Mouse (Mus musculus): Measurements from ENCODE around the gene Lhpp.
A peak's percentile ranks its signal among the peaks of the same experiment; 100 is the strongest.

Lhpp gene

DNA sequence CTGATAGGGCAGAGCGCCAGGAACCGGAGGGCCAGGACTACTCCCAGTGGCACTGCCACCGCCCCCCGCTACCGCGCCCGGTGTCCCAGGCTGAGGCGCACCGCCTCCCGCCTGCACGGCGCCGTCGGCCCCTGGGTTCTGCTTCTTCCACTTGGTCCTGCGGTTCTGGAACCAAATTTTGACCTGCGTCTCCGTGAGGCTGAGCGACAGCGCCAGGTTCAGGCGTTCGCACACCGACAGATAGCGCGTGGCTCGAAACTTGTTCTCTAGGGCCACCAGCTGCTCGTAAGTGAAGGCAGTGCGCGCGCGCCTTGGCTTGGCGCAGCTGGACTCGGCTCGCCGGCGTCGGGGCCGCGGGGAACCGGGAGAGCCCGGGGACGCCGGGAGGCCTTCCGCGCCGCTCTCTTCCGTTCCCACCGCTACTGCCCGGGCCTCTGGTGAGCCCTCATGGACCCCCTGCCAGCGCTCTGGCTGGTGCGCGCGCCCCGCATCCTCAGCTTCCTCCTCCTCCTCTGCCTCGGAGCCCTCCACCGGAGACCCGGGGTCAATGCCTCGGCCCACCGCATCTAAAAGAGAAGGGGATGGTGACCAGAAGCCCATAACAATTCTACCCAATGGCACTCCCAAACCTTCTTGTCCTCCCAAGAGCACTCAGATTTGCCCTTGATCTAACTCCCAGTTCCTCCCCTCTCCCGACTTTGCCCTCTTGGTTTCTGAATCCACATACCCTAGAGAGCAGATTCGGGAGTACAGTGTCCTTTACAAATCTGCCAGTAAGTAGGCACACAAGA lies 13.0 kb upstream of the Lhpp start:
- ATAC-seq (ENCODE audit: insufficient number of reproducible peaks, low FRiP score, low TSS enrichment), result no peak

GRCm38 (mm10) chr7:132599071-132599975 lies 11.1 kb upstream of the Lhpp start, which contains the start of gene Nkx1-2:
Gene Nkx1-2, minus strand, starts transcription at chr7:132599637.
- no peak for ATAC-seq (ENCODE audit: insufficient number of reproducible peaks, low FRiP score, low TSS enrichment)

DNA sequence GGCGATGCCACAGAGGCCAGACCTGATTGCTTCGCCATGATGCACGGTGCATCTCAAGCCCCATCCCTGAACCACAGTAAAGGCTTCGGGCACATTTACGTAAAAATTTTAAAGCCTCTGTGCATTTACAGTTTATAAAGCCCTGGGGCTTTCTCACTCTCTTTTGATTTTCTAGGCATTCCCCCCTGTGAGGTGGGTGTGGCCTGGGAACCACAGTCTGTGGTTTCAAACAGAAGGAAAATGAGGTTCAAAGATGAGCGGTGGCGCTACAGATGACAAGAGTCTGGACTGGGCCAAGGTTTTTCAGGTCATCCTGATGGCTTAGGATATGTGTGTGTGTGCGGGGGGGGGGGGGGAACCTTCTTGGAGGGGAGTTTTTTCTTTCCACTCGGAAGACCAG lies 10.4 kb upstream of the Lhpp start:
- no peak for ATAC-seq (ENCODE audit: insufficient number of reproducible peaks, low FRiP score, low TSS enrichment)

DNA sequence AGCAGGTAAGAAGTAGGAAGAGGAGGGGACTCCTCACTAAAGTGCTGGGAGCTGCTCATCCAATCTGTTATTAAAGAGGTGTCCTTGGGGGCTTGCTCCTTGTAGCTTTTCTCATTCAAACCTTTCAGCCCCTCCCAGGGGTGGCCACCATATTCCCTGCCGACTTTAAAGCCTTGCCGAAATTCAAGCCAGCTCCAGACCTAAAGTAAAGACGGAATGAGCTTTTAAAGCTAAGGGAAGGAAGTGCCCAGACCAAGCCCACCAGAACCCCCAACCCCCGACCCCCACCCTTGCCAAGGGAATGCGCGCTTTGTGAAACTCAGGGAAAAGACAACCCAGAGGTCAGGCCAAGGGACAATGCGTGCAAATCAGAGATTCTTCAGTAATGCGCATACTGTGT lies 9.5 kb upstream of the Lhpp start:
- no peak for ATAC-seq (ENCODE audit: insufficient number of reproducible peaks, low FRiP score, low TSS enrichment)

DNA sequence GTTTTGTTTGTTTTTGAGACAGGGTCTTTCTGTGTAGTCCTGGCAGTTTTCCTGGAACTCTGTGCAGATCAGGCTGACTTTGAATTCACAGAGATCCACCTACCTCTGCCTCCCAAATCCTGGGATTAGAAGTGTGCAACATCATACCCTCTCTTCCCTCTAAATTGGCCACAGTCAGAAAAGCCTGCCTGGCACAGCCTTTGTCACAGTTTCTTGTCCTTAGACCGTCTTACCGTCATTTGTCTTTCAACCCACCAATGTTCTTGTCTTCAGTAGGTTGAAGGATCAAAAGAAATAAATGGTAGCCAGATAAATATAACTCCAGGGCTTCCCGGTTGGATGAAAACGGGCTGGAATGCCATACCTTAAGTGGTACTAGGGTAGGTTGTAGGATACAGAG lies 5.7 kb upstream of the Lhpp start:
- no peak for ATAC-seq (ENCODE audit: insufficient number of reproducible peaks, low FRiP score, low TSS enrichment)

GRCm38 (mm10) chr7:132605689-132606088 lies 4.7 kb upstream of the Lhpp start:
- ATAC-seq (ENCODE audit: insufficient number of reproducible peaks, low FRiP score, low TSS enrichment), result no peak

- no peak for ATAC-seq (ENCODE audit: insufficient number of reproducible peaks, low FRiP score, low TSS enrichment)
These were observed 2.0 kb upstream of the Lhpp start for GRCm38 (mm10) chr7:132608316-132609020.

DNA sequence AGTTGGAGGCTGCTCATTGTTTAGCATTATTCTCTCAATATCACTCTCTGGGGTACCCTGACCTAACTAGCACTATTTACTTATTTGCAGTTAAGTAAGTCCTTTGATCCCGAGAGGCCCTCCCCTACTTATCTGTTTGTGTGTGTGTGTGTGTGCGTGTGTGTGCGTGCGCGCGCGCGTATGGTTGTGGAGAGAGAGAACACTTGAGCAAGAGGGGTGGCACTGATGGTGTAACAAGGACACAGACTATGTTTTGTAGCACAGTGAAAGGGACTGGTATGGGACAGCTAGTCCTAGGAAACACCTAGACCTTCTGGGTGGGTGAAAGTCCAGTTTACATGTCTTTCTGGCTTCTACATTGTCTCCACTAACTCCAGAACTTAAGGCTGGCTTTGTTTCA lies 1.1 kb downstream of the Lhpp start:
- ATAC-seq (ENCODE audit: insufficient number of reproducible peaks, low FRiP score, low TSS enrichment), result no peak

DNA sequence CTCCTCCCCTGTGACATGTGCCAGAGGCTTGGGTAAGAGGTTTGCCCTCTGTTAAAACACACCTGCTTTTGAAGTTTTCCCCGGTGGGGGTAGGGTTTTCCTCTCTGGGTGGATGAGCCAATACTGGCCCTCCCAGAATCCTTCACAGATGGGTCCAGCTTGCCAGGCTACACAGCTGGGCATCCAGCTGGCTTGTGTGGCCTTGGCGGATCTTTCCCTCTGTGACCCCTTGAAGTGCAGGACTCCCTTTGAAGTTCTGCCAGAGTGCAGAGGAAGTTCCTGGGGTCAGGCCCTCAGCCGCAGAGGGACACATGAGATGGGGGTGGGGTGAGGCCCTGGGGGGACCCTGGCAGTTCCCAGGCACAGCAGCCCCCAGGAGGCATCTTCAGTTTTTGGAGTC lies 4.9 kb downstream of the Lhpp start:
- ATAC-seq (ENCODE audit: insufficient number of reproducible peaks, low FRiP score, low TSS enrichment), result no peak

DNA sequence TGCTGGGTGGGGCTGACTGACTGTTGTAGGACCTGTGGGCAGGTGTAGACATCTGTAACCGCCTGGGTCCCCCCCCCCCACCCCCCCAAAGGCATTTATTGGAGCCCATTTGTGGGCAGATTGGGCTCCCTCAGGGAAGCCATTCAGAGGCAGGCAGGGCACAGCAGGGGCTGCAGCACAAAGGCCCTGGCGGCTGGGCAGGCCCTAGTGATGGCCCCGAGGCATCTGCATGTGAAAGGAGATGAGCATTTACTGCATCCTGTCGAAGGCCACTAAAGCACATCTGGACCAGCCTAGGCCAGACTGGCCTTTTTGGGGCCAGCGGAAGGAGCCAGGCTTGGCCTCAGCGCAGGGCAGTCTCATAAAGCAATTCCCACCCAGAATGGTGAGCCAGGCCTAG lies 6.0 kb downstream of the Lhpp start:
- ATAC-seq (ENCODE audit: insufficient number of reproducible peaks, low FRiP score, low TSS enrichment), result no peak

- ATAC-seq (ENCODE audit: insufficient number of reproducible peaks, low FRiP score, low TSS enrichment), result no peak
These were observed 6.7 kb downstream of the Lhpp start for GRCm38 (mm10) chr7:132617021-132617564.

- no peak for ATAC-seq (ENCODE audit: insufficient number of reproducible peaks, low FRiP score, low TSS enrichment)
These were observed 9.1 kb downstream of the Lhpp start for GRCm38 (mm10) chr7:132619549-132619948.

GRCm38 (mm10) chr7:132619975-132620918 lies 9.8 kb downstream of the Lhpp start:
- no peak for ATAC-seq (ENCODE audit: insufficient number of reproducible peaks, low FRiP score, low TSS enrichment)

- no peak for ATAC-seq (ENCODE audit: insufficient number of reproducible peaks, low FRiP score, low TSS enrichment)
These were observed 13.7 kb downstream of the Lhpp start for GRCm38 (mm10) chr7:132624161-132624560.

DNA sequence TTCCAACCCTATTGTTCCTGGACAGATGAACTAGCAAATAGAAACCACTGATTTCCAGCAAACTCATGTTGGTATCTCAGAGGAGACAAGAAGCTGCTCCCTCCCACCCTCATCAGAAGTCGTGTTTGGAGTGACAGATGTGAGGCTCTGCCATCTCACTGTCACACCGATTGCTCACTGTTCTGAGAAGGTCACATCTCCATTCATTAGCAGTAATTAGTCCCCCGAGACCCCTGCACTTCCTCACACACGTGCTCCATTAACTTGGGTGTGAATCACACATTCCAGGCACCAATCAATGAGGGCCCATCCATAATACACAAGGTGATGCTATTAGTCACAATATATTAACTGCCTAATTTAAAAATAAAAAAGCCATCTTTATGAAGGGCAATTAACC lies 15.7 kb downstream of the Lhpp start:
- no peak for ATAC-seq (ENCODE audit: insufficient number of reproducible peaks, low FRiP score, low TSS enrichment)

GRCm38 (mm10) chr7:132627448-132627847 lies 17.0 kb downstream of the Lhpp start:
- ATAC-seq (ENCODE audit: insufficient number of reproducible peaks, low FRiP score, low TSS enrichment), result no peak

GRCm38 (mm10) chr7:132631313-132631712 lies 20.9 kb downstream of the Lhpp start:
- no peak for ATAC-seq (ENCODE audit: insufficient number of reproducible peaks, low FRiP score, low TSS enrichment)

GRCm38 (mm10) chr7:132637292-132637691 lies 26.9 kb downstream of the Lhpp start:
- no peak for ATAC-seq (ENCODE audit: insufficient number of reproducible peaks, low FRiP score, low TSS enrichment)

DNA sequence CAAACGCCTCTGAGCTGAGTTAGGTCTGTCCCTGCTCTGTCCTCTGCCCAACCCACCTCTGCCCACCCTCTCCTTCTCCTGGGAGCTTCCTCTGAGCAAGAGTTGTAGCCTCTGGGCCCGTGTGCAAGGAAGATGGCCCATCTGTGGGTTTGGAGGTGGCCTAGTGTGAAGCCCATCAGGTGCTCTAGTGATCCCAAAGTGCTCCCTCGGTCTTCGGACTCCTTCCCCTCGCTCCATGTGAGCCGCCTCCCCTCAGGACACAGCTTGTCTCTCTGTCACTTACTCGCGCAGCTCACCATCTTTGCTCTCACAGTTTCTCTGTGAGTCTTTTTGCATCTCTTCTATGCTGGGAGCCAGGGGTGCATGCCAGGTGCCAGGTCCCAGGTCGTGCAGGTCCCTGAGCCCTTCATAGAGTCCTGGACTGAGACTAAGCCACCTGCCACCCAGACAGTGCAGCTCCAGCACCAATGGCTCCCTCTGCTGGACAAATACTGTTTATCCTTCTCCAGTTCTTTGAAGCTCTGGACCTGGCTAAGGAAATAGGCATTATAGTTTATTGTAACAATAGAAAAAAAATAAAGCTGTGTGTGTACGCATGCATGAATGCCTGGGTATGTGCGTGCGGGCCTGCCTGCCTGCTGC lies 28.1 kb downstream of the Lhpp start:
- ATAC-seq (ENCODE audit: insufficient number of reproducible peaks, low FRiP score, low TSS enrichment), result peak; percentile 81
